Mouse (Mus musculus): ENCODE measurements around the gene Qdpr.

Gene Qdpr

GRCm38 (mm10) chr5:45384034-45384812 is 65.8 kb downstream of the Qdpr start:
- DNase-seq (ENCODE audit: low read depth, low spot score), result no peak

Measured in R1 (cell line).